Mouse (Mus musculus): Measurements from ENCODE around the gene Sh3pxd2a. TPM values are rescaled to one million over a fixed set of nuclear protein-coding genes. Genes with fewer than 3 reads are reported as not detected.

Sh3pxd2a gene
- 2.0 and 2.6 TPM in 2 replicates for polyA plus RNA-seq (2015; fragmentation: Nextera tagmentation; extraction: Ambion mirVana)

GRCm38 (mm10) chr19:47464304-47465241, at the start of gene Sh3pxd2a:
TSS of gene Sh3pxd2a (minus strand) at chr19:47464401.
- DNase-seq (ENCODE audit: low spot score): peak; percentile 73

- DNase-seq (ENCODE audit: low spot score): no peak
Observed at GRCm38 (mm10) chr19:47513618-47513897, 49.4 kb upstream of the Sh3pxd2a start.

GRCm38 (mm10) chr19:47512794-47513617, 48.8 kb upstream of the Sh3pxd2a start:
- no peak for DNase-seq (ENCODE audit: low spot score)

GRCm38 (mm10) chr19:47511958-47512357, 47.8 kb upstream of the Sh3pxd2a start:
- DNase-seq (ENCODE audit: low spot score): no peak

GRCm38 (mm10) chr19:47511294-47511675, 47.1 kb upstream of the Sh3pxd2a start:
- peak; percentile 80 for DNase-seq (ENCODE audit: low spot score)

GRCm38 (mm10) chr19:47510473-47511293, 46.5 kb upstream of the Sh3pxd2a start:
- peak; percentile 81 for DNase-seq (ENCODE audit: low spot score)

- no peak for DNase-seq (ENCODE audit: low spot score)
Observed at GRCm38 (mm10) chr19:47510135-47510472, 45.9 kb upstream of the Sh3pxd2a start.

GRCm38 (mm10) chr19:47508771-47509281, 44.6 kb upstream of the Sh3pxd2a start:
- DNase-seq (ENCODE audit: low spot score): no peak

- no peak for DNase-seq (ENCODE audit: low spot score)
Observed at GRCm38 (mm10) chr19:47508191-47508590, 44.0 kb upstream of the Sh3pxd2a start.

GRCm38 (mm10) chr19:47507128-47508121, 43.2 kb upstream of the Sh3pxd2a start:
- DNase-seq (ENCODE audit: low spot score): peak; percentile 78

GRCm38 (mm10) chr19:47503625-47504024, 39.4 kb upstream of the Sh3pxd2a start:
- peak; percentile 52 for DNase-seq (ENCODE audit: low spot score)

GRCm38 (mm10) chr19:47502563-47502962, 38.4 kb upstream of the Sh3pxd2a start:
- DNase-seq (ENCODE audit: low spot score): peak; percentile 57

GRCm38 (mm10) chr19:47500389-47501011, 36.3 kb upstream of the Sh3pxd2a start:
- no peak for DNase-seq (ENCODE audit: low spot score)

GRCm38 (mm10) chr19:47499841-47500240, 35.6 kb upstream of the Sh3pxd2a start:
- no peak for DNase-seq (ENCODE audit: low spot score)

- no peak for DNase-seq (ENCODE audit: low spot score)
Observed at GRCm38 (mm10) chr19:47498942-47499341, 34.7 kb upstream of the Sh3pxd2a start.

GRCm38 (mm10) chr19:47497736-47498135, 33.5 kb upstream of the Sh3pxd2a start:
- DNase-seq (ENCODE audit: low spot score): no peak

- DNase-seq (ENCODE audit: low spot score): no peak
Observed at GRCm38 (mm10) chr19:47497313-47497712, 33.1 kb upstream of the Sh3pxd2a start.

GRCm38 (mm10) chr19:47493017-47493997, 29.1 kb upstream of the Sh3pxd2a start:
- no peak for DNase-seq (ENCODE audit: low spot score)

All from thymus, postnatal 0 days (tissue).